Mouse (Mus musculus) brain, adult 2 months (tissue): ENCODE measurements around the gene Ctsa.
A peak's percentile ranks its signal among the peaks of the same experiment; 100 is the strongest.

ENCODE experiments used
- DNase-seq: peaks from one replicate; pipeline ENCODE4 v3.0.0; 2011; ENCODE audit warnings: low read depth, low spot score

Ctsa gene

DNA sequence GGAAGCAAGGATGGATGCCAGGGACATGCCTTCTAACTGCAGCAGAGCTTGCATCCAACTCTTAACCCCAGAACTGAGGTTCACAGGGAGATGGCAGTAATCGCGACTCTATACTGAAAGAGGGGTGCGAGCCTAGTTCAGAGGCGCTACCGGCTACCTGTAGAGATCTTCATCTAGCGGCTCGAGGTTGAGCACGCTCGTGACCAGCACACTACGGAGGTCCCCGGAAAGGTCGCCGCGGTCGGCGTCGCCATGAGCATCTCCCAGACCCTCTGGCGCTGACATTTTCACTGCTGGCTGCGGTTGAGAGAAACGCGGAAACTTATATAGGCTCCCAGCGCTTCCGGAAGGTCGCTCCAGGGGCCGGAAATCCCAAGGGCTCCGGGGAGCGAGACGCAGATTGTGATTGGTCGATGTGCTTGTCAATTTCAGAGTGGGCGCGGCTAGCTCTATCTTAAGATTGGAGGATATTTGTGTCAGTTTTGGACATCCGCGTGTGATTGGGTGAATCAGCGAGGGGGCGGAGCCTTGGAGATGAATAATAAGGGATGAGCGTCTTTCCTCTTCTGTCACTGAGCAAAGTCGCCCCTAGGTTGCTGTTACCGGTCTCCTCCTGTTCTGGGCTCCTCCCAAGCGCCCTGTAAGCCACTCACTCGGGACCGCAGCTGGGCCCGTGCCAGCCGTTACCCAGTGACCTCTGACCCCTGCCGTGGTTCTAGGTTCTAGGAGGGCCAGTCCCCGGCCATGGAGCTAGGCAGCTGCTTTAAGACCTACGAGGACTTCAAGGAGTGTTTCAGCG is 27.9 kb upstream of the Ctsa start, which contains the start of the genes Acot8 and Zswim3:
Acot8 (minus strand) TSS at position 350 of the 799 bp plus-strand sequence.
Zswim3 (plus strand) TSS at position 566 of the 799 bp plus-strand sequence.
- DNase-seq = peak; percentile 99

DNA sequence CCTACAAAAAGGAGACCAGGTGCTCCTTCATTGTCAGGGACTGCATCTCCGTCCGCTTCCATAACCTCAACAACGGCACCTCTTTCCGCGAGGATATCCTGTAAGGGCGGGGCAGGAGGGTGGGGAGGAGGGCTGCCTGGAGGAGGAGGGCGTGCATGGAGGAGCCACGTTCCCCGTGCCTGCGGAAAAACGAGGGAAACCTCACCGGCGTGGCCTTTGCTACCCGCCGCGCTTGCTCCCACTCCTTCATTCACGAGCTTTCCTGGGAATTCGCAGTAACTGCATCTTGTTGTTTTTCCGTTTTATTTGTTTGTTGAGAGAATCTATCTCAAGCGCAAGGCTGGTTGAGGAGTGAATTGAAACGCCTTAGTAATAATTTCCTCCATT is 27.3 kb upstream of the Ctsa start:
- DNase-seq = peak; percentile 67

DNA sequence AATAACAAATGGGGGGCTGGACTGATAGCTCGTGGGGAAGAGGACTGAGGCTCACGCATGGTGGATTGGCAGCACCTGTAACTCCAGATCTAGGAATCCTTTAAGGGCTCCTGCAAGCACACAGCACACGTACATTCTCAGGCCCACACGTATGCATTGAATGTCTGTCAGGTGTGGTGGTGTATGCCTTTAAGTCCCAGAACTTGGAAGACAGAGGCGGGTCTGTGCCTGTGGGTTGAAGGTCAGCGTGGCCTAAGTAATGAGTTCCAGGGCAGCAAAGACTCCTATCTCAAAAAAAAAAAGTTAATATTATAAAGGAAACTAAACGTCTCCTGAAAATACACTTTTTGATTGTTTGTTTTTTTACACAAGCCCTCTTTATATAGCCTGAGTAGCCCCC is 26.1 kb upstream of the Ctsa start:
- no peak for DNase-seq

DNA sequence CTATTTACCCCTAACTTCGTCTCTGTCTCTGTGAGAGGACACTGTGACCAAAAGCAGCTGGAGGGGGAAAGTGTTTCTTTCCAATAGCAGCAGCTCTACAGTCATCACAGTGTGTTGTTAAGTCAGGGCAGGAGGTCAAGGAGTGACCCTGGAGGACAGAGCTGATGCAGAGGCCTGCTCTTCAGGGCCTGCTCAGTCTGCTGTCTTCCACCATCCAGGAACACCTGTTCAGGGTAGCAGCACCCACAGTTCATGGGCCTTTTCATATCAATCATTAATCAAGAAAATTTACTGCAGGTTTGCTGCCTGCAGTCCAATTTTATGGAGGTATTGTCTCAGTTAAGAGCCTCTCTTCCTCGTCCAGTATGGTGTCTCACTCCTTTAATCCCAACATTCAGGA is 19.1 kb upstream of the Ctsa start:
- DNase-seq = no peak

DNA sequence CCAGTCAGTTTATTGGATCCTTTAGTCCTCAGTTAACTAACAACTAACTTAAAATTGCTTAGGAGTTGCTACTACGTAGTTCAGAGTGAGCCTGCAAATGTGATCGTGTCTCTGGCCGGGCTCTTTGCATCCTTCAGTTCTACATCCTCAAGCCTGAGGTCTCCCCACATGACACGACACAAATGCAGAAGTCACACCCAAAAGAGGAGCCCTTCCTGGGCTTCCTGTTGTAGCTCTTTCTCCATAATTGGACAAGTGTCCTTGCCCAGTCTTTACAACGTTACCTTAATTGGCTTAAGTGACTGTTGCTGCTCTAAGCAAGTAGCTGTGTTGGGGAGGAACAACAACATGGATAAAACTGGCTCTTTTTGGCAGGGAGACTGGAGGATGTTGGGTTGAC is 17.3 kb upstream of the Ctsa start:
- no peak for DNase-seq

DNA sequence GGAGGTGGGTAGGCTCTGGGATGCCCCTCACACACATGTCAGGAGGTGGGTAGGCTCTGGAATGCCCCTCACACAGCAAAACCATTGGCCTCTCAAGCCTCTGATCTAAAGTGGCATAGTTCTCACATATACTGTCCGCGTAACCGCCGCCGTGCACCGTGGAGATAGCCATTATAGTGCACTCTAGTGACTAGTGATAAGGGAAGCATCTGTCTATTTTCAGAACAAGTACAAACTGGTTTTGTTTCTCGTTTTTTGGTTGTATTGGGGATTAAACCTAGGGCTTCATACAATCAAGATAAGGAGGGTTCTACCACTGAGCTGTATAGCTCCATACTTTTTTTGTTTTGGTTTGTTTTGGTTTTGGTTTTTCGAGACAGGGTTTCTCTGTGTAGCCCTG is 16.9 kb upstream of the Ctsa start:
- DNase-seq = no peak

DNA sequence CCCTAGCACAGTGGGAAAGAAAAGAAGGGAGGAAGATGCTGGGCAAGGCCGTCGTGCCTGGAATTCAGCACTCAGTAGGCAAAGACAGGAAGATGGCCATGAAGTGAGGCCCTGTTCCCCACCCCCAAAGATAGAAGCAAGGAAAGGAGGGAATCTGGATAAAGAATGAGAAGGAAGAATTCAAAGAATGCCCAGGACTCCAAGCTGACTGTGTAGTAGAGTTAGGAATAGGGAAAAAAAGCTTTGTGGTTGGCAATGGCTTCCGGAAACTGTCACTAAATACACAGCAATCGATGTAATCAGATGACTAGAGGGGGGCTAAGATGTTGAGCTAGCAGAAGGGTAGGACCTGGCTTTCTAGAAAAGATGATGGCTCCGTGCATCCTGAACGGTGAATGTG is 15.5 kb upstream of the Ctsa start:
- DNase-seq = no peak

DNA sequence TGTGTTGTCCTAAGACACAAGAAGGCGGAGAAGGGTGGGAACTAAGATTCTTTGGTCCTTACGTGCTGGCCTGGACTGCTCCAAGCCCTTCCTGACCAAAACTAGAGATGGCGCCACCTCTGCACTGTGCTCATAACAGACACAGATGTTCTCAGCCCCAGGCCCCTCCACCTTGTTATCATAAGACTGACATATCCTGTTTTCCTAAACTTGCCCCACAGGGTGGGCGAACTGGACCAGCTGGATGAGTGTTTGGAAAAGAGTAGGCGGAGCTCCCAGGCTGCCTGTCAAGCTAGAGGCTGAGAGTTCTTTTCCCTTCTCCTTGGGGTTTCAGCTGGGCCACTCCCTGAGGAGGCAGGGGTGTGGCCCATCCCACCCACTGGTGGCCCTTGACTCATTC is 15.0 kb upstream of the Ctsa start:
- no peak for DNase-seq

DNA sequence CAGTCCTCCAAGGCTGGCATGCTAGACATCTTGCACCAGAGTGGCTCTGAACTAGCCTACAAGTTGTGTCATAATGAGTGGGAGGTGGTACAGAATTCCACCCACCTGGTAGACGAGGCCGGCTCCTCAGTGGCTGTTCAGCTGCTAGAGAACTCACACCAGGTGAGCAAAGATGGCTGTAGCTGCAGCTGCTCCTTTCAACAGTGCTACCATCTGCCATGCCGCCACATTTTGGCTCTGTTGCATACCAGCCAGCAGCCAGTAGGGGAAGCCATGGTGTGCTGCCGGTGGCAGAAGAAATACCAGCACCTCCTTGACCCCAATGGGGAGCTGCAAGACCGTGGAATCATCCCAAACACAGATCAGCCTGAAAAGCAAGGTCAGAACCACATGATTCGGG is 11.6 kb upstream of the Ctsa start:
- peak; percentile 71 for DNase-seq

DNA sequence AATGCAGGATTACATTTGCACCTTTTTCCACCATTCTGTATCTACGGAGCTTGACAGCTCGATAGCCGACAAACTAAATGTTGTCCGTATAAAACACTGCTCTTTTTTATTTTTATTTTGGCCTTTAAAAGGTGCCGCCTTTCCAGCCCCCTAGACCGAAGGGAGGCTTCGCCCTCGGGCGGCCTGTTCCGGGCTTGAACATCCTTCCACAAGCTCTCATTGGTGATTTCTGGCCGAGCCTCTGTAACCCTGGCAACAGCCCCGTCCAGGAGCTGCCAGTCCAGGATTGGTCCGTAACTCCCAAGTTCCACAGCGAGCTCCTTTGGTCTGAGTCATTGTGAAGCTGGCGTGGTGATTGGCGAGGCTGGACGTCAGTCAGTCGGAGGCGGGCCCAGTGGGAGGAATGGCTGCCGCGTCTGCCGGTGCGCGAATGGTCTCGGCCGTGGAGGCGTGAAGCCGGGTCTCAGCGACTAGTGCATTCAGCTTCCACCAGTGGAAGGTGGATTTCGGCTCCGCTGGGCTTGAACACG is 10.0 kb upstream of the Ctsa start, which contains the start of gene Zswim1:
Zswim1 (plus strand) TSS at position 51 of the 530 bp plus-strand sequence.
- DNase-seq = peak; percentile 100

DNA sequence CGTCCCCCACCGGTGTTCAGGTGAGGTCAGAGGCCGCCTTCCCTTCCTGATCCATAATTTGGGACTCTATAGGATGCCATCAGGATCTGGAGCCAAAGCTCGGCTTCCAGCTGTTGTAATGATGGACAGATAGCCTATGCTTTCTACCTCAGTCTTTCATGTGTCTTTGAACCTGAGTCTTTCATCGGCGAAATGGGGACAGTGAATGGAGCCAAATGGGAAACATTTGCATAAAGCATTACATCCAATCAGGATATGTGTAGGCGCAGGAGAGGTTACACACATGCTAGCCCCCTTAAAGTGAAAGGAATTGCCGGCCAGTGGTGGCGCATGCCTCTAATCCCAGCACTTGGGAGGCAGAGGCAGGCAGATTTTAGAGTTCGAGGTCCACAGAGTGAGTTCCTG is 9.5 kb upstream of the Ctsa start:
- DNase-seq = peak; percentile 83

DNA sequence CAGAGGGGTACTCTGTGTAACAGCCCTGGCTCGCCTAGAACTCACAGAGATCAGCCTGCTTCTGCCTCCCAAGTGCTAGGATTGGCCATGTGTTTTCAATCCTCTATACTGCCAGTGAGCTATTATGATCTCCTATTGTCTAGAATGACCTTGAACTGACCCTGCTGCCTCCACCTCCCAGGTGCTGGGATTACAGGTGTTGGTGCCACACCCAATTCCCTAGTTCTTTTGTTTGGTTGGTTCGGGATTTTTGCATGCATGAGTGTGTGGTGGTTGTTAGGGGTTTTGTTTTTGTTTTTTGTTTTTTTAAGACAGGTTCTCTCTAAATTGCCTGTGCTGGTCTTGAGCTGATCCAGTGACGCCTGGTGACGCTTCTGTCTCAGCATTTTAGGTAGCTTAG is 8.7 kb upstream of the Ctsa start:
- DNase-seq = no peak

DNA sequence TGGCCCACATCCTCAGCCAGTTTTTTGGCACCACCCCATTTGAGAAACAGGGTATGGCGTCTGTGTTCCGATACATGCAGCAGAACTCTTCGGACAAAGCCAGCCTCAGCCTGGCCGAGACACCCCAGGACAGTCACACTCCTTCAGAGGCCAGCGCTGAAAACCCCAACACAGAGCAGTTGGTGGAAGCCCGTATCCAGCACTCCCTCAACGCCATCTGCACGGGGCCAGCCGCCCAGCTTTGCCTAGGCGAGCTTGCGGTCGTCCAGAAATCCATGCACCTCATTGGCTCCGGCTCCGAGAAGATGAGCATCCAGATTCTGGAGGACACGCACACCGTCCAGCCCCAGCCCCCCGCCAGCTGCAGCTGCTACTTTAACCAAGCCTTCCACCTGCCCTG is 7.2 kb upstream of the Ctsa start:
- no peak for DNase-seq

DNA sequence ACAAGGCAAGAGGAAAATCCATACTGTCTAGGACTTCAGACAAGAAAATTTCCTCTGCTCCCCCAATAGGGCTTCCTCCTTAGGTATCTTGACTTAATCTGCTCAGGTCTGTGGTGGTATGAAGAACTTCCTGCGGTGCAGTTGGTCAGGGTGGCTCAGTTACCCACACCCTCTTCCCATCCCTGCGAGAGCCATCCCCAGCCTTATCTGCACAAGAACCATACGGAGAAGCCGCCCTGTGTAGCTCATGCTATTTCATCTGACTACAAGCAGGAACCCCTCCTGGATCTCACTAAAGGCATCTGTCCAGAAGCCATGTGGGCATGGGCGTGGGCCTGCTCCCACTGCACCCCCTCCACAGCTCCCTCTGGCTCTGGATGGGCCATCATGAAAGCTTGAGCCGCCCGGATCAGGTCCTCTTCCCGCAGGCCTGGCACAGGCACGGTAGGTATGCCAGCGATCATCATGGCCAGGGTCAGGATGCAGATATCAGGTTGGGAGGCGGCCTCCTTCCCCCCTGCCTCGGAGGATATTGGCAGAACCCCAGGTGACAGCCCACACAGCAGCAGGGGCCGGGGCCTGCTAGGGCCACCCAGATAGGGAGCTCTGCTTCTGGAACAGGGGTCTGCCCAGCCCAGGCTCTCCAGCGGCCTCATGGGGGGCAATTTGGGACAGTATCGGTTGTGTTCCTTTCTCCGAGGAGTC is 5.4 kb upstream of the Ctsa start:
- DNase-seq = no peak

DNA sequence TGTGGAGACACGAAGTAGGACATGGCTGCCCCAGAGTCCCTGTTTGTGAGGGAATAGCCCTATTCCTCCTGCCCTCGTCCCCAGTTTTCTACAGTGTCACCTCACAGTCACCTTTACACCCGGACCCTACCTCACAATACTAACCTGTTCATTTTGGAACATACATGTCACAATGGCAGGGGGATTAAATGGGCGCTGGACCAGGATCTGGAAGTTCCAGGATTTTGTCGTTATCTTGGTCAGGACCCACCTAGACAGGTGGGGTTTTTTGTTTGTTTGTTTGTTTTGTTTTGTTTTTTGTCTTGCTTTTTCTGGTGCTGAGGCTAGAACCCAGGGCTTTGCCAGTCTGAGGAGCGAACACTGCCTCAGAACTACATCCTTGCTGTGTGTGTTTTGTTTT is 4.2 kb upstream of the Ctsa start, which contains the start of gene Spata25:
Spata25 (minus strand) TSS at position 101 of the 400 bp plus-strand sequence.
- DNase-seq = no peak

DNA sequence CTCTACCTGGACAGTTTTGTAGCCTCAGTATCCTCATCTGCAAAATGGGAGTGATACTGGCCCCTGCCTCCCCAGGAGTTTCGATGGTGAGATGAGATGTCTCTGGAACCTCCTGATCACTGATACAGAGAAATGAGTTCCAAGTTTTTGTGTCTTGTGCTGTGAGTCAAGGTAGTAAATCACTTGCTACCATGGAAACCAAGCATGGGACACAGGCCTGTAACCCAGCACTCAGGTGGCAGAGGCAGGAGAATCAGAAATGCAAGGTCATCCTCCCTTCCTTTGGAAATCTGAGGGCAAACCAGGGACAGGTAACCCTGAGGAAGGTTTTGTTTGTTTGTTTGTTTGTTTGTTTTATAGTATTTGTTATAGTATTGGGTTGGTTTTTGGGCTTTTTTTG is 3.6 kb upstream of the Ctsa start:
- DNase-seq = no peak

DNA sequence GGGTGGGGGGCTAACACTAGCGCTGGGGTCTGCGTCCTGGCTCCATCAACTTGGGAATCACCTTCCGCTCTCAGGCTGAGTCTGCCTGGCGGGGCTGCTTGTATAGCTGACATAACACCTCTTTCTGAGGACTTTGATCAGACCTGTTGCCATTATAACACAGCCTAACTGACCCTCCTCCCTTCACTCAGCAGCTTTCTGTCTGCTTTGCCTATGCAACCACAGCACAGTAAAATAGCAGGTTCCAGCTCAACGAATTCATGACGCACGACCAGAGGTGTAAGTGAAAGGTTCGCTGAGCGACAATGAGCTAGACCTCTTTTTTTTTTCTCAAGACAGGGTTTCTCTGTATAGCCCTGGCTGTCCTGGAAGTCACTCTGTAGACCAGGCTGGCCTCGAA is 1.6 kb upstream of the Ctsa start:
- no peak for DNase-seq

DNA sequence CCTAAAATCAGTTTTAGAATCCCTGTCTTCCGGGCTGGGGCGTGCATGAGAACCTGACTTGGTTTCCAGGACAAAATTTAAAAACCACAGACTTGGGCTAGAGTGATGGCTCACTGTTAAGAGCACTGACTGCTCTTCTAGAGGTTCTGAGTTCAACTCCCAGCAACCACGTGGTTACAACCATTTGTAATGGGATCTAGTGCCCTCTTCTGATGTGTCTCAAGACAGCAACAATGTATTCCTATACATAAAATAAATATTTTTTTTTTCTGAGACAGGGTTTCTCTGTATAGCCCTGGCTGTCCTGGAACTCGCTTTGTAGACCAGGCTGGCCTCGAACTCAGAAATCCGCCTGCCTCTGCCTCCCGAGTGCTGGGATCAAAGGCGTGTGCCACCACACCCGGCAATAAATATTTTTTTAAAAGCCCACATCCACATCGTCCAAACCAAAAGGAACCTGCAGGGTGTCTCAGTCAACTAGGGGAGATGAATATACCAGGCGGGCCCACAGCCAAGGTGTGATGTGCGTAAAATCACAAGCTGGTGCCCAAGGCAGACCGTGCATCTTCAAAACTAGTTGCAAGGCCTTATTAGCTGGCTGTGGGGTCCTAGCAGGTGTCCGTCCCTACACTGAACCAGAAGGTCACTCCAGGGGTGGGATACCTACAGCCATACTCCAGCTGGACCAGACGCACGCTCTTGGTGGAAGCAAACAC is 483 bp upstream of the Ctsa start:
- no peak for DNase-seq

DNA sequence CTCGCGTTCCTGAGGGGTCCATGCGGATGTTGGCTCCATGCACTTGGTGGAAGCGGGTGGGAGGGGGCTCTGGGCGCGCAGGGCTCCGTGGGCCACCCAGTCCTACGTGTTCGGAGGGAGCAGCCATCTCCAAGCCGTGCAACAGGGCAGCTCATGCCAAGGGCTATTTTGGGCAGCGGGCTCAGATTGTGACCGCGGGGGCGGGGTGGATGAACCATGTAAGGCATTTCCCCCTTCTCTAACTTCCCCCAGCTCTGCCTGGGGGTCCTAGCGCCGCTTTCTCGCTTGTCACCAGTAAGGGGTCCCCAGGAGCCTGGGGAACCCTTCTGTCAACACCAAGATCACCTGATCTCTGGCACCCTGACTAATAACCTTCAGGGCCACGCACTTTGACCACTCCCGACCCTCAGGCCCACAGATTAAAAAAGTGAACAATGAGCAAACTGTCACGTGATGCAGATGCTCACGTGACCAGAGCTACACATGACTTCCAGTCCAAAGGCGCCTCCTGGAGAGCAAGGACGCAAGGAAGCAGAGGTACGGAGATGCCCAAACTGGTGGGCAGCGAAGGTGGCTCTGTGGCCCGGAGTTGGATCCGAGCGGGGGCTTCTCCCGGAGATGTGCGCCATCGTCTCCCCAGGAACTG is 764 bp downstream of the Ctsa start, which contains the start of gene Neurl2:
Neurl2 (minus strand) TSS at position 143 of the 646 bp plus-strand sequence.
- peak; percentile 96 for DNase-seq

DNA sequence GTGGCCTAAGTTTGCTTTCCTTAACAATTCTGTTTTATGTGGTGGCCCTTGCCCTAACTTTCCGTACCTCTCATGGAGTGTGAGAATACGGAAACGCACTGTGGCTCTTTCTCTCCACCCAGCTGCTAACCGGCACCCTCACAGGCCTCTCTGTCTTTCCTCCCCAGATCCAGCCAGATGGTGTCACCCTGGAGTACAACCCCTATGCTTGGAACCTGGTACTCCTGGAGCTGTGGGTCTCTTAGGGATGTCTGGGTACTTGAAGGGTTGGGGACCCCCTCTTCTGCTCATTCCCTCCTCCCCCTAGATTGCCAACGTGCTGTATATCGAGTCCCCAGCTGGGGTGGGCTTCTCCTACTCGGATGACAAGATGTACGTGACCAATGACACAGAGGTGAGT is 1.9 kb downstream of the Ctsa start:
- DNase-seq = peak; percentile 60

DNA sequence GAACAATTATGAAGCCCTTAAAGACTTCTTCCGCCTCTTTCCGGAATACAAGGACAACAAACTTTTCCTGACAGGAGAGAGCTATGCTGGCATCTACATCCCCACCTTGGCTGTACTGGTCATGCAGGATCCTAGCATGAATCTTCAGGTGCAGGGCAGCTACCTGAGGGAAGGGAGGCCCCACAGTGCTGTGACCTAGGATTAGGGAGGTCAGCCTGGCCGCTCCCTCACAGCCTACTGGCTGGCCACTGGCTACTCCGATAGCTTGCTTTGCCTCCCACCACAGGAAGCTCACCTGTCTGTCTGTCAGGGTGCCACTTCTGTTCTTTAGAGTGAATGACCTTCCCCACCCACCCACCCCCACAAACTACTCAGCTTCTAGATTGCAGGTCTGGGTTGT is 2.5 kb downstream of the Ctsa start:
- no peak for DNase-seq
